ENCODE assay signal across 13 mouse cellular contexts in genomic region chr14:73254412-73254811, GRCm38 (mm10). TPM values are rescaled to one million over a fixed set of nuclear protein-coding genes. Genes with fewer than 3 reads are reported as not detected.
DNase-seq lines count a peak whose midpoint lies in the region; ATAC-seq and TF ChIP-seq lines count a peak whose summit lies in the region.
"Had no signal": no experiment of that assay in that cellular context is flagged by ENCODE, and none has a peak within 500 bp of the region (broad histone marks: within the 10 kb centered on the region; RNA-seq: fewer than 3 reads in every experiment).

No protein-coding gene starts in this region.

- no peak overlapping the region for H3K9ac ChIP-seq in heart, postnatal 0 days (replicated peaks; ENCODE audit: low read depth, low read length)
- H3K9ac ChIP-seq in heart, embryonic 12.5 days, result no peak overlapping the region
- H3K9ac ChIP-seq in ES-E14 (ENCODE audit: insufficient read depth, low read depth, low read length, poor library complexity, severe bottlenecking), result no peak overlapping the region
- no peak overlapping the region for H3K9ac ChIP-seq in liver, embryonic 11.5 days (ENCODE audit: low read depth, low read length)
- H3K9ac ChIP-seq: heart, embryonic 15.5 days; limb, embryonic 12.5 days had no signal

- no peak for TF ChIP-seq EP300 in heart, postnatal 0 days (IDR thresholded peaks at IDR 0.05; ENCODE audit: low read depth)

- H3K36me3 ChIP-seq in heart, postnatal 0 days (replicated peaks; ENCODE audit: control insufficient read depth, insufficient read depth, low read length), result no peaks in the 10 kb centered on the region
- no peaks in the 10 kb centered on the region for H3K36me3 ChIP-seq in heart, embryonic 12.5 days
- no peaks in the 10 kb centered on the region for H3K36me3 ChIP-seq in ES-E14 (ENCODE audit: control insufficient read depth, insufficient read depth, low read length, poor library complexity, severe bottlenecking)
- no peaks in the 10 kb centered on the region for H3K36me3 ChIP-seq in liver, embryonic 11.5 days (ENCODE audit: control insufficient read depth, insufficient read depth, low read length)
- H3K36me3 ChIP-seq: heart, embryonic 15.5 days; limb, embryonic 12.5 days had no signal

- no peaks in the 10 kb centered on the region for H3K4me1 ChIP-seq in heart, postnatal 0 days (ENCODE audit: control insufficient read depth, insufficient read depth)
- 0 out of 2 replicates have a peak, but pooled peaks cover 2% of the 10 kb centered on the region for H3K4me1 ChIP-seq in heart, embryonic 12.5 days (replicated peaks)
- peaks cover 0 to 6% of the 10 kb centered on the region in 2 experiments; a peak in 3 of 4 replicates for H3K4me1 ChIP-seq in ES-E14 (ENCODE audit: control insufficient read depth in 2 of 2, insufficient read depth in 2 of 2, low read length in 2 of 2, poor library complexity in 1 of 2)
- H3K4me1 ChIP-seq in liver, embryonic 11.5 days (replicated peaks; ENCODE audit: control insufficient read depth, insufficient read depth, low read length), result peaks cover 2% of the 10 kb centered on the region; the same call in 1 of the 2 replicates
- H3K4me1 ChIP-seq: heart, embryonic 15.5 days had no signal

- H3K9me3 ChIP-seq in heart, postnatal 0 days (replicated peaks; ENCODE audit: control insufficient read depth, low read length), result no peaks in the 10 kb centered on the region
- no peaks in the 10 kb centered on the region for H3K9me3 ChIP-seq in heart, embryonic 12.5 days (replicated peaks)
- no peaks in the 10 kb centered on the region for H3K9me3 ChIP-seq in ES-E14 (ENCODE audit: control insufficient read depth, insufficient read depth, low read depth, low read length)
- H3K9me3 ChIP-seq in liver, embryonic 11.5 days (ENCODE audit: control insufficient read depth, low read length), result no peaks in the 10 kb centered on the region
- H3K9me3 ChIP-seq: heart, embryonic 15.5 days; limb, embryonic 12.5 days; megakaryocyte, embryonic 14.5 days had no signal

- no peaks in the 10 kb centered on the region for H3K27me3 ChIP-seq in heart, postnatal 0 days (ENCODE audit: control insufficient read depth, insufficient read depth, low read length)
- H3K27me3 ChIP-seq in heart, embryonic 12.5 days (replicated peaks), result no peaks in the 10 kb centered on the region
- no peaks in the 10 kb centered on the region for H3K27me3 ChIP-seq in liver, embryonic 11.5 days (replicated peaks; ENCODE audit: control insufficient read depth, insufficient read depth, low read length)
- H3K27me3 ChIP-seq: heart, embryonic 15.5 days; limb, embryonic 12.5 days; megakaryocyte, embryonic 14.5 days; Patski had no signal

- H3K4me2 ChIP-seq in heart, postnatal 0 days (ENCODE audit: low read depth, low read length), result no peak overlapping the region
- H3K4me2 ChIP-seq in heart, embryonic 12.5 days, result no peak overlapping the region
- H3K4me2 ChIP-seq in liver, embryonic 11.5 days, result no peak overlapping the region
- H3K4me2 ChIP-seq: heart, embryonic 15.5 days; limb, embryonic 12.5 days had no signal

- no peak for ATAC-seq in heart, postnatal 0 days (ENCODE audit: insufficient read depth, low read depth)
- ATAC-seq in heart, embryonic 12.5 days (ENCODE audit: insufficient number of reproducible peaks, low FRiP score), result no peak
- 0 out of 2 replicates have a peak, but pooled peaks have one; percentile 29 for ATAC-seq in liver, embryonic 11.5 days (replicated peaks; ENCODE audit: low FRiP score)
- ATAC-seq in megakaryocyte progenitor cell, adult 5-6 weeks (replicated peaks; ENCODE audit: poor library complexity), result no peak

- DNase-seq in heart, postnatal 0 days (ENCODE audit: low spot score), result no peak
- DNase-seq in ES-E14 (ENCODE audit: low read depth, low spot score), result no peak
- peak; percentile 28 for DNase-seq in kidney, adult 18-20 months
- no peak for DNase-seq in liver, embryonic 11.5 days (ENCODE audit: low spot score)
- no peak for DNase-seq in cerebellum, adult 9-10 months
- no peak for DNase-seq in adrenal gland, postnatal 14 days
- DNase-seq: cerebellum, adult 9-11 months had no signal

- no peak for TF ChIP-seq CTCF in heart, postnatal 0 days (IDR thresholded peaks at IDR 0.05; ENCODE audit: low read depth)

- WGBS in heart, postnatal 0 days, result 64% methylated on average over 4 of the region's 4 CpGs
- 68% methylated on average over 4 of the region's 4 CpGs for WGBS in heart, embryonic 12.5 days
- WGBS in liver, embryonic 11.5 days, result 78% methylated on average over 4 of the region's 4 CpGs

- in situ Hi-C loops in ES-E14 (cut with MboI; ENCODE audit: low sequenced_read_pairs in 2 of 2, unreplicated experiment in 2 of 2), result no loop called here

- H3K27ac ChIP-seq in heart, postnatal 0 days (ENCODE audit: low read depth), result peak overlapping the region; percentile 32
- no peak overlapping the region for H3K27ac ChIP-seq in heart, embryonic 12.5 days (ENCODE audit: poor library complexity, severe bottlenecking)
- peak overlapping the region; percentile 80 for H3K27ac ChIP-seq in ES-E14 (ENCODE audit: insufficient read depth, low read depth, low read length, poor library complexity, severe bottlenecking)
- no peak overlapping the region for H3K27ac ChIP-seq in liver, embryonic 11.5 days (ENCODE audit: low read depth, low read length)
- H3K27ac ChIP-seq: limb, embryonic 12.5 days had no signal

- no peak overlapping the region for H3K4me3 ChIP-seq in heart, postnatal 0 days (ENCODE audit: low read depth, low read length)
- no peak overlapping the region for H3K4me3 ChIP-seq in heart, embryonic 12.5 days
- H3K4me3 ChIP-seq in ES-E14 (ENCODE audit: insufficient read depth in 1 of 2, low read depth in 1 of 2, low read length in 2 of 2, poor library complexity in 1 of 2, severe bottlenecking in 1 of 2), result no peak overlapping the region
- no peak overlapping the region for H3K4me3 ChIP-seq in liver, embryonic 11.5 days (ENCODE audit: low read depth, low read length)
- H3K4me3 ChIP-seq: heart, embryonic 15.5 days; limb, embryonic 12.5 days; megakaryocyte, embryonic 14.5 days had no signal

TF ChIP-seq in ES-E14, 5 proteins besides CTCF, POLR2A, EP300 and RAD21:
- TF ChIP-seq ZNF384 (IDR thresholded peaks at IDR 0.05; ENCODE audit: low read depth, low read length) (no peak), MAFK (IDR thresholded peaks at IDR 0.05; ENCODE audit: insufficient read depth, low read depth, low read length) (no peak), HCFC1 (IDR thresholded peaks at IDR 0.05; ENCODE audit: borderline replicate concordance, insufficient read depth, low read length) (no peak), CHD2 (IDR thresholded peaks at IDR 0.05; ENCODE audit: low read depth, low read length) (no peak), ZC3H11A (IDR thresholded peaks at IDR 0.05; ENCODE audit: borderline replicate concordance, low read depth, low read length) (no peak)
TF ChIP-seq in ES-E14: peak in this region for 0.

RNA-seq across cellular contexts. Expression of gene Lpar6, which starts 16.7 kb away (rescaled TPM):
- 6.6 and 7.0 TPM in 2 replicates for total RNA-seq in heart, postnatal 0 days (2014; rRNA removed; ENCODE audit: low replicate concordance)
- polyA plus RNA-seq in heart, postnatal 0 days (2015; fragmentation: Nextera tagmentation; extraction: Ambion mirVana), result 7.2 and 7.8 TPM in 2 replicates
- polyA plus RNA-seq in heart, embryonic 12.5 days (2016; fragmentation: Nextera tagmentation; extraction: Ambion mirVana), result 8.1 and 9.1 TPM in 2 replicates
- total RNA-seq in ES-E14 (2012; rRNA removed), result 5.9 and 6.2 TPM in 2 replicates
- 9.3 and 9.8 TPM in 2 replicates for polyA plus RNA-seq in liver, embryonic 11.5 days (2014; fragmentation: Nextera tagmentation; extraction: Ambion mirVana)
- 7.8 and 9.6 TPM in 2 replicates for total RNA-seq in adrenal gland, postnatal 14 days (2021)
- 17.2 and 21.6 TPM in 2 replicates for total RNA-seq in megakaryocyte progenitor cell, adult 5-6 weeks (2015)
- total RNA-seq in megakaryocyte progenitor cell, adult 5-6 weeks (2017), result 10.3 and 14.5 TPM in 2 replicates

Comparison
In these comparisons a context has a peak if more than half of its experiments do, and no peak if none do; other contexts are left out.
1. H3K27ac ChIP-seq: peak in heart, postnatal 0 days (single experiment) and ES-E14 (single experiment); none in heart, embryonic 12.5 days (single experiment) and liver, embryonic 11.5 days (single experiment).